Mouse (Mus musculus) erythroblast, adult 5-6 weeks (primary cell): ENCODE measurements around the gene Rpap3. TPM values are rescaled to one million over a fixed set of nuclear protein-coding genes. Genes with fewer than 3 reads are reported as not detected.

Source experiments
- ATAC-seq: replicated peaks from 2 replicates; pipeline ENCODE4 v1.8.0; 2016; ENCODE audit warnings: moderate number of reproducible peaks, mild to moderate bottlenecking, moderate TSS enrichment, inconsistent platforms; ENCODE audit not compliant: poor library complexity, low FRiP score, severe bottlenecking
- total RNA-seq, 2 experiments: library from RNA; stranded (forward) in 1 of 2; stranded (reverse) in 1 of 2; fragments of 150-400 nt in 1 of 2; fragments of 200-764, 138-1000 nt in 1 of 2; gene quantifications; 2 replicates each; pipeline versions ENCODE4 v1.2.3 to v1.2.4; 2015 to 2017; ENCODE audit warnings: low replicate concordance in 2 of 2

Rpap3 gene
- total RNA-seq, 2 experiments from 2014 or later: 2.9 to 5.4 TPM

- no peak for ATAC-seq
Observed at GRCm38 (mm10) chr15:97738923-97739322, 33.3 kb upstream of the Rpap3 start.

- ATAC-seq: no peak
Observed at GRCm38 (mm10) chr15:97731988-97732387, 26.4 kb upstream of the Rpap3 start.

GRCm38 (mm10) chr15:97731111-97731510, 25.5 kb upstream of the Rpap3 start, which contains the start of gene Endou:
Endou (minus strand) TSS chr15:97731339.
- no peak for ATAC-seq

- ATAC-seq: no peak
Observed at GRCm38 (mm10) chr15:97730365-97730764, 24.7 kb upstream of the Rpap3 start.

GRCm38 (mm10) chr15:97728804-97729203, 23.2 kb upstream of the Rpap3 start:
- ATAC-seq: no peak

- no peak for ATAC-seq
Observed at GRCm38 (mm10) chr15:97728394-97728793, 22.8 kb upstream of the Rpap3 start.

- ATAC-seq: no peak
Observed at GRCm38 (mm10) chr15:97727520-97727919, 21.9 kb upstream of the Rpap3 start.

- ATAC-seq: no peak
Observed at GRCm38 (mm10) chr15:97727048-97727447, 21.4 kb upstream of the Rpap3 start.

GRCm38 (mm10) chr15:97726310-97726709, 20.7 kb upstream of the Rpap3 start:
- no peak for ATAC-seq

- ATAC-seq: no peak
Observed at GRCm38 (mm10) chr15:97725198-97725785, 19.7 kb upstream of the Rpap3 start.

GRCm38 (mm10) chr15:97724346-97725197, 18.9 kb upstream of the Rpap3 start:
- no peak for ATAC-seq

- no peak for ATAC-seq
Observed at GRCm38 (mm10) chr15:97723536-97724345, 18.1 kb upstream of the Rpap3 start.

GRCm38 (mm10) chr15:97721008-97721701, 15.5 kb upstream of the Rpap3 start:
- no peak for ATAC-seq

GRCm38 (mm10) chr15:97720026-97720675, 14.5 kb upstream of the Rpap3 start:
- ATAC-seq: no peak

- ATAC-seq: no peak
Observed at GRCm38 (mm10) chr15:97719494-97719893, 13.9 kb upstream of the Rpap3 start.

GRCm38 (mm10) chr15:97718535-97719155, 13.0 kb upstream of the Rpap3 start:
- ATAC-seq: no peak

GRCm38 (mm10) chr15:97717861-97718534, 12.4 kb upstream of the Rpap3 start:
- ATAC-seq: no peak

GRCm38 (mm10) chr15:97716782-97717181, 11.2 kb upstream of the Rpap3 start:
- no peak for ATAC-seq
